Mouse (Mus musculus): ENCODE results near the gene Arid1b.

DNA sequence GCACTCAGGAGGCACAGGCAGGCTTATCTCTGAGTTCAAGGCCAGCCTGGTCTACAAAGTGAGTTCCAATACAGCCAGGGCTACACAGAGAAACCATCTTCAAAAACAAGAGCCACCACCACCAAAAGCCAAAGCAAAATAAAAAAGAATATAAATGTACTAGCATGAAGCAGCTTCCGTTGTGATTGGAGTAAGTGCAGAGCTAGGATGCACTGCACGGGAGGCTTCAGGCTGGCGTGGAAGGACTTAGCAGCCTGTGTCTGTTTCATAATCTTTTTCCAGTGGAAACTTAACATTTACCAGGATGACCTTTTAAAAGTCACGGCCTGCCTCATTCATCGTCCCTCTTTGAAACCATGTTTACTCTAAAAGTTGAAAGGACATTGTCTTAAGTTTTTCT is 67.5 kb downstream of the Arid1b start:
- TF ChIP-seq POLR2A (IDR thresholded peaks at IDR 0.05; ENCODE audit: low read depth, low read length), result no peak
- no peak for TF ChIP-seq MEF2A (IDR thresholded peaks at IDR 0.05; ENCODE audit: borderline replicate concordance, low read depth, low read length)

All from CH12.LX (cell line).